Mouse (Mus musculus) ES-E14 (cell line): ENCODE data around the gene Ube2q1.

Experiments
- HCFC1 ChIP-seq: IDR thresholded peaks from 2 replicates; pipeline ENCODE4 v1.6.1; 2012; ENCODE audit warnings: low read length, inconsistent platforms, borderline replicate concordance; ENCODE audit not compliant: insufficient read depth
- MAFK ChIP-seq: IDR thresholded peaks from 2 replicates; pipeline ENCODE4 v1.6.1; 2014; ENCODE audit warnings: mild to moderate bottlenecking, low read depth, low read length, inconsistent platforms; ENCODE audit not compliant: insufficient read depth

DNA sequence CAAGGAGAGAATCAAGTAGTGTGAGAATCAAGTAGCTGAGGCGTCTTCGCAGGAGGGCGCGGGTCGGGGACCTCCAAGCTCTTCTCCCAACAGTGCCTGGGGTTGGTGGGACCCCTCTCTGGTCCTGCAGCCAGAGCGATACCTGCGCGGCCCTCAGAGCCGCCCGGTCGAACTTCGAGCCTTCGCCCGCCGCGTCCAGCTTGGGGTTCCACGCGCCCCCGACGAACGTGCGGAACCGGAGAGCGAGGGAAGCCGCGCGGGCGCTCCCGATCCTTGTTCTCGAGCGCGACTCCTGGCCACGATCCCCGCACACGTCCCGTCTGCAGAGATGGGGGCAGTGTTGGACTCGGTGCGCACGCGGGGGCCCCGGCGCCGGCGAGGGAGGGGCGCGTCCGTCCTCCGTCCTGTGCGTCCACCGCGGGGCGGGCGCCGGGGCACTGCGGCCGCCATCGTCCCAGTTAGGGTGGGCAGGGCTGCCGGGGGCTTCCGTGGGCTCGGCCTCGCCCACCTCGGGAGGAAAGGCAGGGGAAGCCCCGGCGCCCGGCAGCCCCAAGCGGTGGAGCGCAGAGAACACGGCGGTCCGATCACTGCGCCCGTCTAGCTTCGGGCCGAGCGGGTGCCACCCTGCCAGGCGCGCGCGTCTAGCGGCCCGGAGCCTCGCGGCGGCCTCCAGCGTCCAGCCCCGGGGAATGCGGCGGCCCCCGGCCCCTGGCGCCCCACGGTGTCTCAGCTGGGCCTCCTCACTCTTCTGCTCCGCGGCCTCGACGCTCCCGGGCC lies 57.6 kb downstream of the Ube2q1 start, which contains the start of gene She:
- no peak for TF ChIP-seq HCFC1
- no peak for TF ChIP-seq MAFK
